Mouse (Mus musculus) MEL-GATA-1-ER (cell line): Measurements from ENCODE around the gene Slc7a14.
"Not testable (repeated sequence)": the region's sequence is repeated elsewhere in the genome, so short reads cannot be mapped to it uniquely, and the experiment has no call there.

ENCODE experiments used
- DNase-seq: peaks from one replicate; pipeline ENCODE4 v3.0.0-alpha.2; 2012; ENCODE audit warnings: low read depth; ENCODE audit errors: extremely low read depth

Gene Slc7a14

GRCm38 (mm10) chr3:31309934-31310787 is at the start of gene Slc7a14:
Gene Slc7a14 (minus strand): TSS chr3:31310378.
- DNase-seq = no peak

GRCm38 (mm10) chr3:31346540-31346939 is 36.4 kb upstream of the Slc7a14 start:
- no peak for DNase-seq

- no peak for DNase-seq
Observed at GRCm38 (mm10) chr3:31345766-31346165, 35.6 kb upstream of the Slc7a14 start.

GRCm38 (mm10) chr3:31339236-31339635 is 29.1 kb upstream of the Slc7a14 start:
- no peak for DNase-seq

DNA sequence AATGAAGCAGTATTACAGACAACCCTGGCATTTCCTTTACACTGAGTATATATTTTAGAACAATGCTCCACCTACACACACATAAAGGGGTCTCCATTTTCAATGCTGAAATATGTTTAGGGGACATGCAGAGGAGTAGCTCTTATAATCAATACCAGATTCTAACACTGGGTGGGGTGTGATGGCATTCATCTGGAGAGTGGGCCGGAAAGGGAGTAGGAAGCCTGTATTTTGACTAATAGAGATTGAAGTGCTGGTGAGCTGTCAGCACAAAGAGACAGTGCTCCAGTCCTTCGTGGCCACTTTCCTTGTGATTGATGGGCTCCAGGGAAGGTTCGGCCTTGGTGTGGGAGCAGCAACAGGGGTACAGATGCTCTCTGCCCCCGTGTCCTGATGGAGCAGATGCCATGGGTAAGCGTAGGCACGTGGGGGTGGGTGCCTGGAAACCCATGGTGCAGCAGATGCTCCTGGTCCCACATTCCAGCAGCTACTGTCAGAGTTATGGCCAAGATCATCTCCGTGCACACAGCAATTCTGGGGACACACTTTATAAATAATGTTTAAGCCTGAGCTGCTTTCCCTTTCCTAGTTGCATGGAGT is 18.2 kb upstream of the Slc7a14 start:
- no peak for DNase-seq

GRCm38 (mm10) chr3:31327791-31328190 is 17.6 kb upstream of the Slc7a14 start:
- no peak for DNase-seq

GRCm38 (mm10) chr3:31324231-31324654 is 14.1 kb upstream of the Slc7a14 start:
- DNase-seq = no peak

GRCm38 (mm10) chr3:31309371-31309933 is 726 bp downstream of the Slc7a14 start:
- no peak for DNase-seq

DNA sequence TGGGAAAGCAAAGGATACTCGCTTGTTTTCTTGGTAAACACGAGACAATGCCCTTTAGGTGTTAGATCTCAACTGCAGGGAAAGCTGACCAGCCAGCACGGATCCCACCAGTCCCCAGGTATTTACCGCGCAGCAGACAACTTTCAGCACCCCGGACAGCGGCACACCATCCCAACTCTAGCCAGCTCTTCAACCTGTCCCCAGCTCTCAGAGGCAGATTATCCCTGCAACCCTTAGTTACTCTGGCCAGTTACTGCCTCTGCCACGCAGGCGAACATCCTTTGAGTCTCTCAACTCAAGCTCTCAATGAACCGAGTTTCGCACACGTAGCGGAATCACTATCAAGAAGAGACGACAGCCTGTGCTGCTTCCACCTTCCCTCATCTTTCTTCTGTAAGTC is 1.3 kb downstream of the Slc7a14 start:
- DNase-seq = no peak

- DNase-seq = no peak
Observed at GRCm38 (mm10) chr3:31307936-31308335, 2.2 kb downstream of the Slc7a14 start.

GRCm38 (mm10) chr3:31291673-31292602 is 18.2 kb downstream of the Slc7a14 start:
- DNase-seq = no peak

- DNase-seq = no peak
Observed at GRCm38 (mm10) chr3:31287421-31287948, 22.7 kb downstream of the Slc7a14 start.

GRCm38 (mm10) chr3:31281116-31281515 is 29.1 kb downstream of the Slc7a14 start:
- no peak for DNase-seq

- DNase-seq = no peak
Observed at GRCm38 (mm10) chr3:31274875-31275274, 35.3 kb downstream of the Slc7a14 start.

DNA sequence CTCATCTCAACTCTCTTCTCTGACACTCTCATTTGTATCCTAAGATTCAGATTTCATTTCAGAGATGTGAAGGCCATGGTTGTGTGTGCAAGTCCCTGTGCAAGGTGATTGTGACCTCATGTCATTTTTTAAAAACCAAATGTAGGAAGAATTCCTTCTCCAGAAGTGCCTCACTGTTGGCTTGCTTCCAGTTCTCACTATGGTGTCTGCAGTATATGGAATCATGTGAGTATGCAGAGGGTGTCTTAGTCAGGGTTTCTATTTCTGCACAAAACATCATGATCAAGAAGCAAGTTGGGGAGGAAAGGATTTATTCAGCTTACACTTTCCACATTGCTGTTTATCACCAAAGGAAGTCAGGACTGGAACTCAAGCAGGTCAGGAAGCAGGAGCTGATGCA is 36.9 kb downstream of the Slc7a14 start:
- not testable (repeated sequence) for DNase-seq

DNA sequence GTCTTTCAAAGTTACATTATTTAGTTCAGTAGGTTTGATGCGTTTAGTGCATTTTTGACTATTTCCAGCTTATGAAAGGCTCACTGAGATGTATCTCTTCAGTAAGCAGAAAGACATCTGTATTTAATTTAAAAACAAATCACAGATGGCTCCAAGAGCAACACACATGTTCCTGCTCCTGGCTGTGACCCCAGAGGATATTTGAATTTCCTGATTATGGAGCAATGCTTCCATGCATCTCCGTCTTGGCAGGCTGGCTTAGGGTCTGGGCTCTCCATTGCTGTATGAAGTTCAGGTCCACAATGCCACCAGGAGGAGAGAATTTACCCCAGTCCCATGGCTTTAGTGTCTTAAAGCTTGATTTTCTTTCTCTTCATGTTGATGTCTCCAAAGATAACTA is 37.5 kb downstream of the Slc7a14 start:
- no peak for DNase-seq

GRCm38 (mm10) chr3:31269551-31270317 is 40.4 kb downstream of the Slc7a14 start:
- DNase-seq = no peak

- no peak for DNase-seq
Observed at GRCm38 (mm10) chr3:31267921-31268320, 42.3 kb downstream of the Slc7a14 start.

GRCm38 (mm10) chr3:31266941-31267340 is 43.2 kb downstream of the Slc7a14 start:
- no peak for DNase-seq

DNA sequence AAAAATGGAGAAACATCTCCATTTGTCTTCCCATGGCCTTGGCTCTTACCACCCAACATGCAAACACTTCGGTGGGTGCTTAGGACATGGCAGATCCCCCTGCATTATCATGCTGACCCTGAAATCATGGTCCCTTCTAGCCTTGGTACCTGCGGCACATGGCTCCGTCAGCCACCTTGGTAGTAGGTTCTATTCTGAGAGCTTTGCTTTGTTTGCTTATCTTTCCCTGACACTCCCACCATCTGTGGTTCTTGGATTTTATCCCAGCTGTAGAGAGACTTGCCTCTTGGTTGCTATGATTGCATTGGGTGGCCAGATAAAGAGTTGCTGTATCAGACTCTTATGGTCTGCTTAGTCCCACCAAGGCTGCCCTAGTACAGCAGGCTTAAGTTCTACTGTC is 46.6 kb downstream of the Slc7a14 start:
- no peak for DNase-seq
